Mouse (Mus musculus) layer of hippocampus, adult 8-10 months (tissue): Measurements from ENCODE around the gene 1700016H13Rik. TPM values are rescaled to one million over a fixed set of nuclear protein-coding genes. Genes with fewer than 3 reads are reported as not detected.

ENCODE experiments used
- DNase-seq, 2 experiments: peaks; one replicate each; pipeline ENCODE4 v3.0.0; 2022; ENCODE audit warnings: low spot score in 2 of 2
- total RNA-seq, 4 experiments: library from RNA; stranded (reverse); gene quantifications; 2 replicates each; pipeline ENCODE4 v1.2.4; 2022

Gene 1700016H13Rik
- total RNA-seq, 4 experiments from 2014 or later, result not detected

- DNase-seq, result no peak
Measured at GRCm38 (mm10) chr5:103605707-103606106, 50.1 kb downstream of the 1700016H13Rik start.

GRCm38 (mm10) chr5:103603115-103603893 is 52.5 kb downstream of the 1700016H13Rik start:
- DNase-seq, result no peak

GRCm38 (mm10) chr5:103598881-103599280 is 56.9 kb downstream of the 1700016H13Rik start:
- DNase-seq, result no peak

GRCm38 (mm10) chr5:103598264-103598663 is 57.5 kb downstream of the 1700016H13Rik start:
- DNase-seq, result no peak

Other genes with a start within 250 kb of the 1700016H13Rik start
- 10 to 100 TPM; 11.7 to 14.1 (median 12.9) TPM for gene Ptpn13, start 230.8 kb downstream of the 1700016H13Rik start, total RNA-seq
- under 1 TPM in 1 of 4 experiments, not detected in 3; 0.16 TPM for gene Slc10a6, start 26.6 kb downstream of the 1700016H13Rik start, total RNA-seq
- 10 to 100 TPM; 19.5 to 24.0 (median 21.1) TPM for gene Aff1, start 36.4 kb upstream of the 1700016H13Rik start, total RNA-seq